Mouse (Mus musculus): Measurements from ENCODE around the gene Ism2.

Gene Ism2

DNA sequence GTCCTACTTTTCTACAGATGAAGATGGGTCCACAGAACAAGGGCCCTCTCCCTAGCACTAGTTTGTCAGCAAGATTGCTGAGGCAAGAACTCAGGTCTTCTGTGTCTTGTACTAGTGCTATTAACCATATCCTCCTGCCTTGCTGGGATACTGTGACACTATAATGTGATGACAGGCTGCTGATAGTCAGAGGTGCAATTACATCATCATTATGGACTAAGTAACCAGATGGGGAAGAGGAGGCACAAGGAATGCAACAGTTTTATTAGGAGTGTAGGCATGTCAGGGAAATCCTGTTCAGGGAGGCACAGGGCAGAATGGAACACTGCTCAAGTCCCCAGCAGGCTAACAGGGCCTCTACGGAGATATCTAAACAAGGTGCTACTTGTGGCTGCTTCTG, 60.9 kb downstream of the Ism2 start, which contains the start of gene Noxred1:
Gene Noxred1 (minus strand): TSS at position 101 of the 400 bp plus-strand sequence.
- intact Hi-C loops (cut with DNase I), result no loop called here

DNA sequence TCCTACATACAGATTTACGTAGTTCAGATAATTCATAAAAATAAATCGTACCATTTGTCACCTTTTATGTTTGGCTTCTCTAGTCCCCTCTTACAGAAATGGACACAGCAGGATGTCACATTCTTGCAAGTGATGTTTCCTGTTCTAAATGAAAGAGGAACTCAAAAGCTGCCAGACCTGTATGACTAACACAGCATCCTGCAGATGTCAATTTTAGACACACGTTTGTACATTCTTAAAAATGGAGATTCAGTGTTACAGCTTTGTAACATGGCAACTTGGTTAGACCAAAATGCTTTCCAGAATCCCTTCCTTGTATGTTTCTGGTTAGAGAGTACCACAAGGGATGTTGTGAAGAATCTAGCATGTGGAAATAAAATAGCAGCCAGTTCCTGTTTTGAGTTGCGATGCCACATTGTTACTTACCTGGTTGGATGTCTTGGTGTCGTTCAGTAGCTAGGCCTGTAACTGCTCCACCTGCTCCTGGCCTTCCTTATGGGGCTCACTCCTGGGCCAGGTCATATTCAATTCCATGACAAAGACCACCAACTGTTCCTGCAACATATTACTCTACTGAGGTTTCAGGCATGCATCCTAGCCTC, 62.5 kb downstream of the Ism2 start:
- intact Hi-C loops (cut with DNase I), result no loop called here

DNA sequence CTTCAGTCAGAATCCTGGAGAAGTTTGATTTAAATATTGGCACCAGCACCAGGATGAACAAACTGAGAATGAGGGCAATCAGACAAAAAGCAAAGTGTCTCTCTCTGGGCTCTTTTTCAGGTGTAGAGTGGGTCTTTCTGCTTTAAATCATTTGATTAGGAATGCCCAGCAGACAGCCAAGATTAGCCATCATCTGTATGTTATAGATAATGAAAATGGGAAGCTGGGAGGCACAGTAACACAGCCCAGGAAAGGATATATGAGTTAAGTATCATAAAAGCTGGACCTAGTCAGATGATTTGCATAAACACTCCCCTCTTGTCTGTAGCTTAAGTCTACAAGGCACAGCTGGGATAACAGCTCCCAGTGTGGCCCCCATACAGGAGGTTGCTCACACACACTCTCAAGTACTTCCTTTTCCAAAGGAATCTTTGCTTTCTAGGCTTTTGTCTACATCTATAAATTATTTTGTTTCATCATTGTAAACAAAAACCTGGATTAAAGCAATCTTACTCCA, 69.1 kb downstream of the Ism2 start:
- intact Hi-C loops (cut with DNase I), result no loop called here

DNA sequence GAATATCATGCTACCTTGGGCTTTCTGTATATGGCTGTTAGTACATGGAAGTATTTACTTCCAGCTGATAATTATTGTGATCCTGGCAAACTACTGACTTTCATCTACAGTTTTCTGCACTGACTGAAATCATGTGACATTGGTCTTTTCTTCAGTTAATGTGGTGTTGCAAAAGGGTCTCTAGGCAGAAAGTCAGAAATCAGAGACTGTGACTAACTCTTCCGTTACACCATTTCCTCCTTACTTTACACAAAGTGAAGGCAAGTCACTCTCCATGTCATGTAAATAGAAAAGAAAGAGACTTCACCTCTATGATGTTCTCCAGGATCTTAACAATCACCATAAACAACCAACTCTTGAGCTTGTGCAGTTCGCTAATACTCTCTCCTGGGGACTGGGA, 69.9 kb downstream of the Ism2 start:
- intact Hi-C loops (cut with DNase I), result no loop called here

Small RNA genes within 50 kb of the gene (microRNA-seq; reads per million reads assigned to microRNA genes)
- 0 to 0.11 reads per million in 2 experiments for gene Gm47293

Data from adrenal gland (tissue).